Mouse (Mus musculus): ENCODE results near the gene Ppp2r3c. TPM values are rescaled to one million over a fixed set of nuclear protein-coding genes. Genes with fewer than 3 reads are reported as not detected.
"Not testable (repeated sequence)": the region's sequence is repeated elsewhere in the genome, so short reads cannot be mapped to it uniquely, and the experiment has no call there.

The Ppp2r3c gene
- polyA plus RNA-seq, 1 experiment from 2014 or later, result 14.2 TPM

DNA sequence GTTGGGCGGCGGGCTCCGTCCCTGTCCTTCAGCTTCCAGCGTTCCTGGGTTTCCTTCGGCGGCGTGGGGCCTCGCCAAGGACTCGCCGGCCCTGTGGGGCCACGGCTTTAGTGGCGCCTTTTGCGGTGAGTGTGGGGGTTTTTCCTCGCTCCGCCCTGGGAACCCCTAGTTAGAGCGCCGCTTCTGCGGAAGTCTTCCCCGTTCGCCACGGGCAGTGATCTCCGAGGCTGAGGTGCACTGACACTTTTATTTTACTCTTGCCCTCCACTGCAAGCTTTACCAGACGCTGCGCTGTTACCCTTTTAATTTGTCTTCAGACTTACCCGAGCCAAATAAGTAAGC is 72.3 kb downstream of the Ppp2r3c start:
- WGBS, result 0% methylated on average over 14 of the region's 25 CpGs
- not testable (repeated sequence) for H3K4me1 ChIP-seq; H3K9me3 ChIP-seq; DNase-seq (ENCODE audit: low spot score); H3K36me3 ChIP-seq; H3K27ac ChIP-seq; H3K27me3 ChIP-seq (ENCODE audit: insufficient read depth, poor library complexity, severe bottlenecking)
- peak overlapping the region; percentile 46 for H3K4me3 ChIP-seq

GRCm38 (mm10) chr12:55229626-55230519 is 72.9 kb downstream of the Ppp2r3c start, which contains the start of gene Srp54c:
Gene Srp54c (plus strand): TSS chr12:55230168.
- peak within 1 kb of the TSS; percentile 46 for H3K4me3 ChIP-seq
- not testable (repeated sequence) for DNase-seq (ENCODE audit: low spot score); H3K9me3 ChIP-seq; H3K27ac ChIP-seq; H3K27me3 ChIP-seq (ENCODE audit: insufficient read depth, poor library complexity, severe bottlenecking); H3K4me1 ChIP-seq; H3K36me3 ChIP-seq
- WGBS, result no CpG with 5 or more reads among the region's 57 CpGs

Other genes starting within 250 kb of the Ppp2r3c start
- gene 2700097O09Rik, start 222.9 kb downstream of the Ppp2r3c start, polyA plus RNA-seq (2016; fragmentation: Nextera tagmentation; extraction: Ambion mirVana), result 30.8 and 39.8 TPM in 2 replicates
- 152 and 156 TPM in 2 replicates for gene Srp54a, start 222.7 kb downstream of the Ppp2r3c start, polyA plus RNA-seq (2016; fragmentation: Nextera tagmentation; extraction: Ambion mirVana)
- 15.1 and 17.2 TPM in 2 replicates for gene Fam177a, start 178.5 kb downstream of the Ppp2r3c start, polyA plus RNA-seq (2016; fragmentation: Nextera tagmentation; extraction: Ambion mirVana)
- 43.6 and 50.8 TPM in 2 replicates for gene Srp54b, start 147.9 kb downstream of the Ppp2r3c start, polyA plus RNA-seq (2016; fragmentation: Nextera tagmentation; extraction: Ambion mirVana)
- 2.0 TPM in 1 of 2 replicates, not detected in the other for gene 1700047I17Rik2, start 103.4 kb downstream of the Ppp2r3c start, polyA plus RNA-seq (2016; fragmentation: Nextera tagmentation; extraction: Ambion mirVana)
- 54.2 and 56.3 TPM in 2 replicates for gene Srp54c, start 72.8 kb downstream of the Ppp2r3c start, polyA plus RNA-seq (2016; fragmentation: Nextera tagmentation; extraction: Ambion mirVana)
- 13.3 and 14.2 TPM in 2 replicates for gene 1110008L16Rik, start 3.4 kb downstream of the Ppp2r3c start, polyA plus RNA-seq (2016; fragmentation: Nextera tagmentation; extraction: Ambion mirVana)
- gene Psma6, start 81.2 kb upstream of the Ppp2r3c start, polyA plus RNA-seq (2016; fragmentation: Nextera tagmentation; extraction: Ambion mirVana), result 365 and 409 TPM in 2 replicates
- gene Nfkbia, start 189.6 kb upstream of the Ppp2r3c start, polyA plus RNA-seq (2016; fragmentation: Nextera tagmentation; extraction: Ambion mirVana), result 36.8 and 44.2 TPM in 2 replicates

All from heart, embryonic 10.5 days (tissue).